Mouse (Mus musculus) adrenal gland, postnatal 4 days (tissue): Measurements from ENCODE around the gene Myo1a. TPM values are rescaled to one million over a fixed set of nuclear protein-coding genes. Genes with fewer than 3 reads are reported as not detected.

Source experiments
- DNase-seq, 2 experiments: peaks; one replicate each; pipeline ENCODE4 v3.0.0; 2021 to 2022; ENCODE audit warnings: low spot score in 2 of 2, mixed read lengths in 2 of 2
- total RNA-seq, 2 experiments: library from RNA; stranded (reverse); gene quantifications; 2 replicates each; pipeline ENCODE4 v1.2.3; 2021

Gene Myo1a
- total RNA-seq, 2 experiments from 2014 or later, result 1.6 to 2.1 TPM

- no peak for DNase-seq
Observed at GRCm38 (mm10) chr10:127755770-127756468, 50.9 kb downstream of the Myo1a start.

GRCm38 (mm10) chr10:127759181-127760110, 54.5 kb downstream of the Myo1a start, which contains the start of the genes Rdh1 and Rdh16f1:
Rdh1 (plus strand) TSS chr10:127759721.
Rdh16f1 (plus strand) TSS chr10:127759787.
- DNase-seq, result no peak

GRCm38 (mm10) chr10:127762926-127763325, 58.0 kb downstream of the Myo1a start:
- DNase-seq, result peak in 1 of 2 experiments; percentile 1

- DNase-seq, result peak in 1 of 2 experiments; percentile 1
Observed at GRCm38 (mm10) chr10:127763914-127764680, 59.1 kb downstream of the Myo1a start.

GRCm38 (mm10) chr10:127766564-127766963, 61.6 kb downstream of the Myo1a start:
- no peak for DNase-seq

Other genes starting within 250 kb of the Myo1a start
- 10 to 100 TPM in 1 of 2 experiments, 1 to 10 TPM in 1; 6.4 to 11.5 TPM for gene Stac3, start 203.5 kb upstream of the Myo1a start, total RNA-seq
- gene Ndufa4l2, start 190.2 kb upstream of the Myo1a start, total RNA-seq, result 10 to 100 TPM; 57.2 to 71.7 TPM
- gene Shmt2, start 182.7 kb upstream of the Myo1a start, total RNA-seq, result 10 to 100 TPM; 66.7 to 69.4 TPM
- 10 to 100 TPM; 13.6 to 14.0 TPM for gene Nxph4, start 170.6 kb upstream of the Myo1a start, total RNA-seq
- 100 to 1,000 TPM; 283 to 301 TPM for gene Lrp1, start 84.0 kb upstream of the Myo1a start, total RNA-seq
- 10 to 100 TPM; 72.7 to 78.0 TPM for gene Stat6, start 62.2 kb upstream of the Myo1a start, total RNA-seq
- 10 to 100 TPM; 11.6 to 13.2 TPM for gene Nemp1, start 38.3 kb upstream of the Myo1a start, total RNA-seq
- gene Nab2, start 36.6 kb upstream of the Myo1a start, total RNA-seq, result 10 to 100 TPM; 22.8 to 24.4 TPM
- gene Tac2, start 19.3 kb downstream of the Myo1a start, total RNA-seq, result under 1 TPM in 1 of 2 experiments, not detected in 1; 0.48 TPM
- 10 to 100 TPM; 16.2 to 17.4 TPM for gene Zbtb39, start 34.4 kb downstream of the Myo1a start, total RNA-seq
- 10 to 100 TPM; 13.7 to 17.4 TPM for gene Gpr182, start 46.6 kb downstream of the Myo1a start, total RNA-seq
- 1 to 10 TPM; 1.3 to 1.9 TPM for gene Rdh1, start 54.6 kb downstream of the Myo1a start, total RNA-seq
- gene Rdh16f1, start 54.6 kb downstream of the Myo1a start, total RNA-seq, result 1 to 10 TPM; 2.3 to 2.5 TPM
- gene Rdh9, start 71.2 kb downstream of the Myo1a start, total RNA-seq, result 1 to 10 TPM in 1 of 2 experiments, not detected in 1; 4.3 TPM
- gene Rdh16, start 96.0 kb downstream of the Myo1a start, total RNA-seq, result 1 to 10 TPM in 1 of 2 experiments, under 1 TPM in 1; 0.28 to 2.1 TPM
- gene Rdh19, start 144.8 kb downstream of the Myo1a start, total RNA-seq, result 1 to 10 TPM in 1 of 2 experiments, under 1 TPM in 1; 0.23 to 7.3 TPM
- under 1 TPM; 0.82 to 0.90 TPM for gene Rdh16f2, start 161.3 kb downstream of the Myo1a start, total RNA-seq
- gene Rdh7, start 183.6 kb downstream of the Myo1a start, total RNA-seq, result 10 to 100 TPM in 1 of 2 experiments, under 1 TPM in 1; 0.95 to 46.8 TPM
- gene Sdr9c7, start 193.3 kb downstream of the Myo1a start, total RNA-seq, result under 1 TPM in 1 of 2 experiments, not detected in 1; 0.25 TPM